Mouse (Mus musculus): ENCODE results near the gene 2010111I01Rik.

DNA sequence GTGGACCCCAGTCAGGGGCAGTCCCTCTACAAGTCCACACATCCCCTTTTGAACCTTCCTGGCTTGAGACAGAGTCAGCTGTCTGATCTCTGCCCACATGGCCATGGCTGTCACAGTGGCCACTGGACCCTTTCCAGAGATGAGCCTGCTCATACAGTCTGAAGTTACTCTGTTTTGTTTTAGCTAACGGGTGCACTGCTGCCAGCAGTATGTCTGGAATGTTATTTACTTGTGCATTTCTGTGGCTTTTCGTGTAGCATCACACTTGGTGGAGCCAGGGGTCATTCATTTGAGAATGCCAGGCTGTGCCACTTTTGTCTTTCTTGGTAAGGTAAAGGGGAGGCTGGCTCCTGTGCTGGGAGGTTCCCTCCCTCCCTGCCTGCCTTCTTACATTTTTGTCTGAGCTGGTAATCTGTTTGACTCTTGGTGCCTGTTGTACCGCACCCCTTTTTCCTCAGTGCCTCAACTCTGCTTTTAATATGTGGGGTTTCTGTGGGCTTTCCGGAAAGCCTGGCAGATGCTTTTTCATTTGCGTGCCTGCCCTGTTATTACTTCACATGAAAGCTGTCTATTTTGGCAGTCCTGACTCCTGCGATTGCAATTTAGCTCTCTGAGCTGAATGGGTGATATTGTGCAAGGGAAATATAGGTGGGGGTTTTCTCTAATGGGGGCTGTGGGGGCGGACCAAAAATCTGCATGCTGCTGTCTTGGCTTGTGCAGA lies 190.3 kb downstream of the 2010111I01Rik start:
- no peak for TF ChIP-seq CTCF (IDR thresholded peaks at IDR 0.05; ENCODE audit: low read depth, low read length)
- no peak for TF ChIP-seq POLR2A (IDR thresholded peaks at IDR 0.05; ENCODE audit: borderline replicate concordance, low read depth, low read length)

Data from bone marrow macrophage, adult 2 months (primary cell).